Comparison of ENCODE assay signal across 1 mouse cellular context in the genomic region with DNA sequence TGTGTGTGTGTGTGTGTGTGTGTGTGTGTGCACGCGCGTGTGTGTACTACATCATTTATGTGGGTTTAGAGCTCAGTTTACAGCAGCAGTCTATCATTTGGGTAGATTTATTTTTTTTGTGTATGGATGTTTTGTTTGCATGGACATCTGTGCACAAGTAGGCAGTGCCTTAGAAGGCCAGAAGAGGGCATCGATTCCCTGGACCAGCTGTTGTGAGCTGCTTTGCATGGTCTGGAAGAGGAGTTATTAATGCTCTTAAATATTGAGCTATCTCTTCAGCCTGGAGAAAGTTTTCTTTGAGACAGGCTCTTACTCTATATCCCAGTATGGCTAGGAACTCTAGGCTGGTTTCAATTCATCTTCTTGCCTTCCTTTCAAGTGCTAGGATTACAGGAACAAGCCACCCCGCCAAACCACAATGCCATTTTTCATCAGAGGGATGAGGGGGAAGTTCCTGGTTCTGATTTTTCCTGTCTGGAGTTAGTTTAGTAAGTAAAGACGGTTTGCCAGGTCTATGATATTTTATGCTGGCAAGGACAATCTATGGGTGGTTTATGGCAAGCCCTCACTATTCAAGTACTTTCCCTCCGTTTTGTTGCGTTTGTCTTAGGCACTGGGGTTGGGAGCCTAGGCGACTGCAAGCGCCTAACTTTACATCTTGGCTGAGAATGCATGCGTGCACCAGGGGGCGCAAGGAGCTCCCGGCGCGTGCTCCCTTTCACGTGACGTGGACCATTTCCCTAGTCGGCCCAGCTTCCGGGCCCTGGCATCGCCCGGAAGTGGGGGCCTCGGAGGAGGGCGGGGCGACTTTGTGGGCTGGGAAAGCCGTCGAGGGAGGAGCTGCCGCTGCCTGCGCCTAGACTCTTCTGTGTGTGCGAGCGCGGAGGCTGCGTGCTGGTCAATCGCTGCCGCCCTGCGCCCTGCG.
TF ChIP-seq lines count a peak whose summit lies in the region.

A gene (plus strand): TSS at position 859 of the 925 bp plus-strand sequence.

TF ChIP-seq in MEL, 35 proteins besides CTCF, POLR2A, EP300 and RAD21 (continued from another document):
- TF ChIP-seq ZMIZ1 (IDR thresholded peaks at IDR 0.05; ENCODE audit: low read depth, low read length) (peak; percentile 60), MAFK (IDR thresholded peaks at IDR 0.05; ENCODE audit: borderline replicate concordance, low read depth, low read length) (no peak), SMC3 (IDR thresholded peaks at IDR 0.05; ENCODE audit: low read depth, low read length) (peak; percentile 93), MYB (IDR thresholded peaks at IDR 0.05; ENCODE audit: low read depth, low read length) (no peak), RCOR1 (IDR thresholded peaks at IDR 0.05; ENCODE audit: low read depth, low read length) (0 out of 2 replicates have a peak, but pooled peaks have one; percentile 37), TAL1 (IDR thresholded peaks at IDR 0.05; ENCODE audit: low read length) (no peak), USF2 (IDR thresholded peaks at IDR 0.05; ENCODE audit: borderline replicate concordance in 1 of 2, insufficient read depth in 1 of 2, low read depth in 1 of 2, low read length in 2 of 2) (peak in 1 of 2 experiments; percentile 39; a peak in 1 of 4 replicates), TCF12 (IDR thresholded peaks at IDR 0.05; ENCODE audit: low read depth, low read length) (peak; percentile 28; the same call in 1 of the 2 replicates), MAX (IDR thresholded peaks at IDR 0.05; ENCODE audit: low read length) (peak; percentile 85), NRF1 (IDR thresholded peaks at IDR 0.05; ENCODE audit: insufficient read depth, low read depth, low read length, poor library complexity, severe bottlenecking) (peak; percentile 35; the same call in 1 of the 2 replicates)
